Mouse (Mus musculus): ENCODE results near the gene Rgl1. TPM values are rescaled to one million over a fixed set of nuclear protein-coding genes. Genes with fewer than 3 reads are reported as not detected.

Rgl1 gene
- total and polyA plus RNA-seq, 2 experiments from 2014 or later: 36.7 to 38.9 TPM

DNA sequence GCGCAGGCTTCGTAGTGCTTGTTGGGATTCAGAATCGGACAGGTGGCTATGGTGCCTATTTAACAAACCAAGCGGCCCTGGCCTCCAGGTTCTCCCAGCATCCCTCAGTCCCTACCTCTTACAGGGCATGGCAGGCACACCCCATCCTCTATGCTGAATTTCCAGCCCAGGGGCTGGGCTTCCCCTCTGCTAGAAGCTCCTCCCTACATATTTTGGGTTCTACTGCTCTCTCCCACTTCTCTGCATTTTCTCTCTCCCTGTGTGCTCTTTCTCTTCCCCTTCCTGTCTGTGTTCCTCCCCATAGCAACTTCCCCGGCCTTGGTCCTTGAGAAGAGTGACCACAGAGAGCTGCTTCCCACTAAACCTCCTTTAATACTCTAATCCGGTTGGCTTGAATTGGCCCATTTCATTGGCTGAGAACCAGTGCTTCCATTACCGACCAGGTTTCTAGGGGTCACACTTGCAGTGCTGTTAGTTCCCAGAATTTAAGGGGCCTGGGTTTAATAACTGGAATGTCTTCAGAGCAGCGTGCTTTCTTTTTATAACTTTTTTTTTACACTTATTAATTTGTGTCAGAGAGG, 30.6 kb upstream of the Rgl1 start:
- Histone ChIP-seq H3K27ac (ENCODE audit: low read depth) (no peak overlapping the region), H3K4me2 (ENCODE audit: low read depth, low read length) (no peak overlapping the region), H3K27me3 (ENCODE audit: control insufficient read depth, insufficient read depth, low read length) (no peaks in the 10 kb centered on the region), H3K4me3 (ENCODE audit: low read depth, low read length) (no peak overlapping the region), H3K4me1 (ENCODE audit: control insufficient read depth, insufficient read depth) (0 out of 2 replicates have a peak, but pooled peaks cover 12% of the 10 kb centered on the region), H3K9me3 (replicated peaks; ENCODE audit: control insufficient read depth, low read length) (no peaks in the 10 kb centered on the region), H3K9ac (replicated peaks; ENCODE audit: low read depth, low read length) (no peak overlapping the region), H3K36me3 (replicated peaks; ENCODE audit: control insufficient read depth, insufficient read depth, low read length) (no peaks in the 10 kb centered on the region)
- WGBS: 80% methylated on average over 8 of the region's 8 CpGs
- TF ChIP-seq EP300 (IDR thresholded peaks at IDR 0.05; ENCODE audit: low read depth) (no peak), CTCF (IDR thresholded peaks at IDR 0.05; ENCODE audit: low read depth) (no peak)
- DNase-seq (ENCODE audit: low spot score) (no peak), ATAC-seq (ENCODE audit: insufficient read depth, low read depth) (no peak)

DNA sequence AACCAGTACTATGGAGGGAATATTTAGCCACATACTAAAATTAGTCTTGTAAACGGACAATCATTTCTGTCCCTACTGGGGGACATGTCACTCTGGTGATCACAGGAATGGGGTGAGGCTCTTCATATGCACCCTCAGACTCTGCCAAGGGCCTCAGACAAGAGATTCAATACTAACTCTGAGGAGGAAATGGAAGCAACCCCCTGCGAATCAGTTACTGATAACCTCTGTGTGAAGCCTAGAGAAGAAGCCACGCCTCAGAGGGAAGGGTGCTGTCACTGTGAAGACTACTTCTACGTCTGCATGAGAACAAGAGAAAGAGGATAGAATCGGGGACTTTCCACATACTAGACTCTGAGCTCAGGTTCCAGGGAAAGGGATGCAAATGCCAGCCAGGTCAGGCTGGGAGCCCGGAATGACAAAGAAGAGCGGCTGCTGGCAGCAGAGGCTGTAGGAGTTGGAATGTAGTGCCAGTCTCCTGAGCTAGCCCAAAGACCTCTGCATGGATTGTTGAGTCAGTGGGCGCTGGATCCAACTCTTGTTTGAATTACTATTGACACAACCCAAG, 29.6 kb upstream of the Rgl1 start:
- 49% methylated on average over 8 of the region's 8 CpGs for WGBS
- no peaks in the 10 kb centered on the region for H3K27me3 ChIP-seq (ENCODE audit: control insufficient read depth, insufficient read depth, low read length)
- DNase-seq (ENCODE audit: low spot score) (no peak), ATAC-seq (ENCODE audit: insufficient read depth, low read depth) (no peak)
- TF ChIP-seq CTCF (IDR thresholded peaks at IDR 0.05; ENCODE audit: low read depth) (no peak), EP300 (IDR thresholded peaks at IDR 0.05; ENCODE audit: low read depth) (no peak)
- no peak overlapping the region for H3K4me2 ChIP-seq (ENCODE audit: low read depth, low read length)
- H3K4me1 ChIP-seq (ENCODE audit: control insufficient read depth, insufficient read depth): peaks cover 19% of the 10 kb centered on the region; the same call in 1 of the 2 replicates
- no peak overlapping the region for H3K9ac ChIP-seq (replicated peaks; ENCODE audit: low read depth, low read length)
- no peaks in the 10 kb centered on the region for H3K9me3 ChIP-seq (replicated peaks; ENCODE audit: control insufficient read depth, low read length)
- no peaks in the 10 kb centered on the region for H3K36me3 ChIP-seq (replicated peaks; ENCODE audit: control insufficient read depth, insufficient read depth, low read length)
- no peak overlapping the region; the same call in 1 of the 2 replicates for H3K27ac ChIP-seq (ENCODE audit: low read depth)
- H3K4me3 ChIP-seq (ENCODE audit: low read depth, low read length): no peak overlapping the region

DNA sequence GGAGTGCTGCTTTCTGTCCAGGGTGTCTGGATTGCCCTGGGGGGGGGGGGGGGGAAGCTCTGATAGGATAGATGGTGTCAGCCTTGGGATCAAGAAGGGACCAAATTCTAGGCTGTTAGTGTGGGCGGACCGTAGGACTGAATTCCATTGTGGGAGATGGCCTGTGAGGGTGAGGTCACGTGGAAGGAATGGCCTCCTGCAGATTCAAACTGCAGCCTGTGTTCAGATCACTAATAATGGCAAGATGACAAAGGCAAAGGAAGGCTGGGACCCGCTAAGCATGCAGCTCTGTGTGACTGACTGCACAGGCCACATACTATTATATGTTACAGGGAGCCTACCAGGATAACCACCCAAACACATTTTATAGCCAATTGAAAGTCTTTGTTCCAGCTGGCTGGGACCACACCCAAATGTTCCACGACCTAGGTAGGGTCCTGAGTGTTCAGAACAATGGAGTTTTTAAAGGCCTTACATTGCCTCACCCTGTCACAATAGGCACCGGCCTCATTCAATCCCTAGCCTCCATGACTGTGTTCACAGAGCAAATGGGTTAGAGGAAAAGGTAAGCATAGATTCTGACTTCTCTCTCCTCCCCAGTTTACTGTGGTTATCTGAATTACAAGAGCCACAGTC, 27.5 kb upstream of the Rgl1 start:
- H3K4me1 ChIP-seq (ENCODE audit: control insufficient read depth, insufficient read depth): peaks cover 13% of the 10 kb centered on the region; the same call in 1 of the 2 replicates
- no peak for DNase-seq (ENCODE audit: low spot score)
- H3K36me3 ChIP-seq (replicated peaks; ENCODE audit: control insufficient read depth, insufficient read depth, low read length): no peaks in the 10 kb centered on the region
- no peak overlapping the region for H3K4me2 ChIP-seq (ENCODE audit: low read depth, low read length)
- no peaks in the 10 kb centered on the region for H3K27me3 ChIP-seq (ENCODE audit: control insufficient read depth, insufficient read depth, low read length)
- H3K4me3 ChIP-seq (ENCODE audit: low read depth, low read length): no peak overlapping the region
- ATAC-seq (ENCODE audit: insufficient read depth, low read depth): no peak
- WGBS: 46% methylated on average over 6 of the region's 6 CpGs
- no peak overlapping the region for H3K27ac ChIP-seq (ENCODE audit: low read depth)
- TF ChIP-seq EP300 (IDR thresholded peaks at IDR 0.05; ENCODE audit: low read depth): no peak
- TF ChIP-seq CTCF (IDR thresholded peaks at IDR 0.05; ENCODE audit: low read depth): no peak
- H3K9me3 ChIP-seq (replicated peaks; ENCODE audit: control insufficient read depth, low read length): no peaks in the 10 kb centered on the region
- H3K9ac ChIP-seq (replicated peaks; ENCODE audit: low read depth, low read length): no peak overlapping the region

- Histone ChIP-seq H3K27me3 (ENCODE audit: control insufficient read depth, insufficient read depth, low read length) (no peaks in the 10 kb centered on the region), H3K9me3 (replicated peaks; ENCODE audit: control insufficient read depth, low read length) (no peaks in the 10 kb centered on the region), H3K4me1 (ENCODE audit: control insufficient read depth, insufficient read depth) (peaks cover 13% of the 10 kb centered on the region; the same call in 1 of the 2 replicates), H3K27ac (ENCODE audit: low read depth) (no peak overlapping the region), H3K4me2 (ENCODE audit: low read depth, low read length) (no peak overlapping the region), H3K36me3 (replicated peaks; ENCODE audit: control insufficient read depth, insufficient read depth, low read length) (no peaks in the 10 kb centered on the region), H3K9ac (replicated peaks; ENCODE audit: low read depth, low read length) (no peak overlapping the region), H3K4me3 (ENCODE audit: low read depth, low read length) (no peak overlapping the region)
- DNase-seq (ENCODE audit: low spot score) (no peak), ATAC-seq (ENCODE audit: insufficient read depth, low read depth) (no peak)
- 72% methylated on average over 12 of the region's 12 CpGs for WGBS
- TF ChIP-seq EP300 (IDR thresholded peaks at IDR 0.05; ENCODE audit: low read depth): no peak
- TF ChIP-seq CTCF (IDR thresholded peaks at IDR 0.05; ENCODE audit: low read depth): no peak
Measured at GRCm38 (mm10) chr1:152792736-152793494, 26.8 kb upstream of the Rgl1 start.

- DNase-seq (ENCODE audit: low spot score) (no peak), ATAC-seq (ENCODE audit: insufficient read depth, low read depth) (no peak)
- Histone ChIP-seq H3K36me3 (replicated peaks; ENCODE audit: control insufficient read depth, insufficient read depth, low read length) (no peaks in the 10 kb centered on the region), H3K27ac (ENCODE audit: low read depth) (peak overlapping the region; percentile 58), H3K4me2 (ENCODE audit: low read depth, low read length) (no peak overlapping the region), H3K4me3 (ENCODE audit: low read depth, low read length) (no peak overlapping the region), H3K4me1 (ENCODE audit: control insufficient read depth, insufficient read depth) (peaks cover 13% of the 10 kb centered on the region; the same call in 1 of the 2 replicates), H3K9me3 (replicated peaks; ENCODE audit: control insufficient read depth, low read length) (no peaks in the 10 kb centered on the region), H3K27me3 (ENCODE audit: control insufficient read depth, insufficient read depth, low read length) (no peaks in the 10 kb centered on the region), H3K9ac (replicated peaks; ENCODE audit: low read depth, low read length) (no peak overlapping the region)
- TF ChIP-seq CTCF (IDR thresholded peaks at IDR 0.05; ENCODE audit: low read depth) (no peak), EP300 (IDR thresholded peaks at IDR 0.05; ENCODE audit: low read depth) (no peak)
- WGBS: 32% methylated on average over 4 of the region's 4 CpGs
Measured at GRCm38 (mm10) chr1:152791269-152791668, 25.1 kb upstream of the Rgl1 start.

Data from heart, postnatal 0 days (tissue).